Comparison of ENCODE assay signal across 23 mouse cellular contexts in the genomic region with DNA sequence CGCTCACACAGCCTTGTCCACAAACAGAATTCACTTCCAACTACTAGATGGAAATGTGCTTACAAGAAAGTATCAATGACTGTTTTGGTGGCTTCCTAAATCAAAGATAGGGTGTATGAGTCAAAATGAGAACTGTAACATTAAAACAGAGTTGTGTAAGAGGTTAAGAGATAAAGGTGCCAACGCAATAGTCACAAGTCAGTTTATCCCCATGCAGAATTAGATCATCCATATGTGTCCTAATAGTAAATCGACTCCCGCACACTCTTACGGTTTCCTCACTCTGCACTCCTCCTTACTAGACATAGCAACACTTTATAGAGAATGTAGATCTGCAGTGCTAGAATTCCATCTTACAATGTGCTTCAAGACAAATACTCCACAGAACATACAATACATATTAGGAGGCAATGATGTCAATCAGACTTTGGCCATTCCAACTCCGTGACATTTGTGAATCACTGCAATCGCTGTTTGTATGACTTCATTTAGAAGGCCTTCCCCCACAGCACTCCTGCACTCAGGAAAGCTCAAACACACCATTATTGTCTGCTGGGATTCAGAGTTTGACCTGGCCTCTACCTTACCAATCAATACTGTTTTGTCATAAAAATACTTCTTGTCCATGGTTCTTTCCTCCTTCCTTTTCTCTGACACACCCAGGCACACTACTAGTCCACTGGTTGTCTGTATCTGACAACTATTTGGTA. TPM values are rescaled to one million over a fixed set of nuclear protein-coding genes. Genes with fewer than 3 reads are reported as not detected.
A peak's percentile ranks its signal among the peaks of the same experiment; 100 is the strongest.
DNase-seq lines count a peak whose midpoint lies in the region; ATAC-seq and TF ChIP-seq lines count a peak whose summit lies in the region.
"Had no signal": no experiment of that assay in that cellular context is flagged by ENCODE, and none has a peak within 500 bp of the region (broad histone marks: within the 10 kb centered on the region; RNA-seq: fewer than 3 reads in every experiment).

No protein-coding gene starts in this region.

- peaks cover 11% of the 10 kb centered on the region; the same call in 1 of the 2 replicates for H3K4me1 ChIP-seq in lung, postnatal 0 days (ENCODE audit: insufficient read depth, low read depth, low read length)
- H3K4me1 ChIP-seq in liver, embryonic 12.5 days: peaks cover 50% of the 10 kb centered on the region
- peaks cover 23% of the 10 kb centered on the region for H3K4me1 ChIP-seq in liver, postnatal 0 days (ENCODE audit: insufficient read depth)

- 79% methylated on average over 7 of the region's 7 CpGs for WGBS in lung, postnatal 0 days
- WGBS in liver, embryonic 12.5 days (ENCODE audit: insufficient replicate concordance): 78% methylated on average over 7 of the region's 7 CpGs
- 71% methylated on average over 7 of the region's 7 CpGs for WGBS in liver, postnatal 0 days (ENCODE audit: insufficient replicate concordance)

- no peaks in the 10 kb centered on the region for H3K9me3 ChIP-seq in lung, postnatal 0 days (ENCODE audit: low read length)
- H3K9me3 ChIP-seq in liver, embryonic 12.5 days (replicated peaks): no peaks in the 10 kb centered on the region
- no peaks in the 10 kb centered on the region for H3K9me3 ChIP-seq in liver, postnatal 0 days (ENCODE audit: low read length)

- no peak for ATAC-seq in lung, postnatal 0 days
- no peak for ATAC-seq in liver, embryonic 12.5 days
- peak; percentile 73 for ATAC-seq in liver, postnatal 0 days
- ATAC-seq in cerebellum, adult (ENCODE audit: insufficient number of reproducible peaks, low FRiP score, low TSS enrichment): no peak
- no peak for ATAC-seq in megakaryocyte-erythroid progenitor cell, adult 5-6 weeks (replicated peaks; ENCODE audit: low FRiP score, low TSS enrichment, poor library complexity, severe bottlenecking)
- ATAC-seq: forebrain, embryonic 13.5 days; inflammation-experienced regulatory T-cells, adult 6 months; midbrain, embryonic 16.5 days had no signal

- H3K27ac ChIP-seq in gastrocnemius, adult 2 months: peak overlapping the region; percentile 8; the same call in 1 of the 2 replicates
- H3K27ac ChIP-seq in lung, postnatal 0 days (ENCODE audit: low read length): no peak overlapping the region
- no peak overlapping the region for H3K27ac ChIP-seq in liver, embryonic 12.5 days
- H3K27ac ChIP-seq in liver, postnatal 0 days (ENCODE audit: low read depth): peak overlapping the region; percentile 95
- H3K27ac ChIP-seq: forebrain, embryonic 13.5 days; hindbrain, embryonic 14.5 days had no signal

- no peak for TF ChIP-seq EP300 in lung, postnatal 0 days (IDR thresholded peaks at IDR 0.05)
- TF ChIP-seq EP300 in liver, postnatal 0 days (IDR thresholded peaks at IDR 0.05; ENCODE audit: low read depth): no peak

- no peaks in the 10 kb centered on the region for H3K27me3 ChIP-seq in lung, postnatal 0 days (replicated peaks; ENCODE audit: insufficient read depth, low read length)
- no peaks in the 10 kb centered on the region for H3K27me3 ChIP-seq in liver, embryonic 12.5 days (replicated peaks)
- no peaks in the 10 kb centered on the region for H3K27me3 ChIP-seq in liver, postnatal 0 days (ENCODE audit: insufficient read depth, low read length)
- H3K27me3 ChIP-seq: forebrain, embryonic 13.5 days had no signal

- H3K4me3 ChIP-seq in gastrocnemius, adult 2 months: no peak overlapping the region
- no peak overlapping the region for H3K4me3 ChIP-seq in lung, postnatal 0 days (ENCODE audit: low read depth, low read length)
- no peak overlapping the region for H3K4me3 ChIP-seq in liver, embryonic 12.5 days
- H3K4me3 ChIP-seq in liver, postnatal 0 days (ENCODE audit: low read depth, low read length): no peak overlapping the region
- H3K4me3 ChIP-seq: forebrain, embryonic 13.5 days had no signal

- intact Hi-C loops in gastrocnemius, adult 2 months (cut with DNase I): no loop called here

- H3K4me2 ChIP-seq in lung, postnatal 0 days (replicated peaks; ENCODE audit: low read depth, low read length): no peak overlapping the region
- H3K4me2 ChIP-seq in liver, embryonic 12.5 days: peak overlapping the region; percentile 79; the same call in 1 of the 2 replicates
- peak overlapping the region; percentile 92 for H3K4me2 ChIP-seq in liver, postnatal 0 days (ENCODE audit: low read depth, low read length)
- H3K4me2 ChIP-seq: hindbrain, embryonic 14.5 days; midbrain, embryonic 11.5 days had no signal

- TF ChIP-seq CTCF in gastrocnemius, adult 2 months (IDR thresholded peaks at IDR 0.05): no peak
- no peak for TF ChIP-seq CTCF in lung, postnatal 0 days (IDR thresholded peaks at IDR 0.05)
- no peak for TF ChIP-seq CTCF in liver, postnatal 0 days (IDR thresholded peaks at IDR 0.05; ENCODE audit: low read depth)

- DNase-seq in gastrocnemius, adult 2 months: no peak
- DNase-seq in gastrocnemius, postnatal 4 days (ENCODE audit: low spot score in 2 of 2): no peak
- DNase-seq in lung, postnatal 0 days (ENCODE audit: low spot score): peak; percentile 5
- DNase-seq in lung, postnatal 4 days: no peak
- no peak for DNase-seq in liver, postnatal 0 days
- DNase-seq: cerebellum, adult 8-10 months; gastrocnemius, postnatal 14 days; heart, postnatal 4 days; kidney, adult 8-10 months; kidney, postnatal 10 days; layer of hippocampus, adult 9-11 months; lung, adult 18-20 months; lung, postnatal 14 days; right cerebral cortex, adult 18-20 months; spleen, adult 18-20 months had no signal

- no peaks in the 10 kb centered on the region for H3K36me3 ChIP-seq in lung, postnatal 0 days (ENCODE audit: insufficient read depth, low read length)
- H3K36me3 ChIP-seq in liver, embryonic 12.5 days: peaks cover 23% of the 10 kb centered on the region
- peaks cover 9% of the 10 kb centered on the region for H3K36me3 ChIP-seq in liver, postnatal 0 days (replicated peaks; ENCODE audit: insufficient read depth, low read length)

- no peak overlapping the region for H3K9ac ChIP-seq in lung, postnatal 0 days (replicated peaks; ENCODE audit: low read depth)
- no peak overlapping the region for H3K9ac ChIP-seq in liver, embryonic 12.5 days
- 0 out of 2 replicates have a peak overlapping the region, but pooled peaks have one; percentile 42 for H3K9ac ChIP-seq in liver, postnatal 0 days (replicated peaks)
- H3K9ac ChIP-seq: forebrain, embryonic 13.5 days; hindbrain, embryonic 14.5 days had no signal

RNA-seq across cellular contexts. Expression of a gene that starts 4.5 kb away (rescaled TPM):
- total RNA-seq in gastrocnemius, adult 2 months (2021): 10 to 100 TPM; 29.9 to 38.6 TPM
- 10 to 100 TPM; 46.0 to 51.7 TPM for total RNA-seq in gastrocnemius, postnatal 4 days (2021)
- polyA plus RNA-seq in lung, postnatal 0 days (2015; fragmentation: Nextera tagmentation; extraction: Ambion mirVana): 22.0 and 23.4 TPM in 2 replicates
- 48.8 and 50.8 TPM in 2 replicates for polyA plus RNA-seq in liver, embryonic 12.5 days (2016; fragmentation: Nextera tagmentation; extraction: Ambion mirVana)
- 17.2 and 21.9 TPM in 2 replicates for polyA plus RNA-seq in liver, postnatal 0 days (2015; fragmentation: Nextera tagmentation; extraction: Ambion mirVana)
- total RNA-seq in megakaryocyte-erythroid progenitor cell, adult 5-6 weeks (2014; fragmentation: Nextera tagmentation): 23.3 and 35.2 TPM in 2 replicates
- 38.5 and 40.3 TPM in 2 replicates for total RNA-seq in megakaryocyte-erythroid progenitor cell, adult 5-6 weeks (2017)

RNA-seq across cellular contexts. Expression of a gene that starts 41.9 kb away (rescaled TPM):
- total RNA-seq in gastrocnemius, adult 2 months (2021): 1,000 to 10,000 TPM; 5,559 to 6,662 TPM
- total RNA-seq in gastrocnemius, postnatal 4 days (2021): 1,000 to 10,000 TPM; 2,428 to 2,570 TPM
- polyA plus RNA-seq in lung, postnatal 0 days (2015; fragmentation: Nextera tagmentation; extraction: Ambion mirVana): 1.8 and 2.3 TPM in 2 replicates
- 0.50 and 1.5 TPM in 2 replicates for polyA plus RNA-seq in liver, embryonic 12.5 days (2016; fragmentation: Nextera tagmentation; extraction: Ambion mirVana)
- 1.7 and 10.1 TPM in 2 replicates for polyA plus RNA-seq in liver, postnatal 0 days (2015; fragmentation: Nextera tagmentation; extraction: Ambion mirVana)
- total RNA-seq in megakaryocyte-erythroid progenitor cell, adult 5-6 weeks (2014; fragmentation: Nextera tagmentation): 1.2 TPM in 1 of 2 replicates, not detected in the other
- total RNA-seq in megakaryocyte-erythroid progenitor cell, adult 5-6 weeks (2017): 0.05 and 0.19 TPM in 2 replicates

Comparison
In these comparisons a context has a peak if more than half of its experiments do, and no peak if none do; other contexts are left out.
1. H3K27ac ChIP-seq: peak in gastrocnemius, adult 2 months (single experiment) and liver, postnatal 0 days (single experiment); none in lung, postnatal 0 days (single experiment) and liver, embryonic 12.5 days (single experiment).
2. RNA of a gene that starts 41.9 kb away (total RNA-seq): 5,559 to 6,662 TPM in gastrocnemius, adult 2 months and 2,428 to 2,570 TPM in gastrocnemius, postnatal 4 days; 0.05 to 1.2 TPM in megakaryocyte-erythroid progenitor cell, adult 5-6 weeks; every median in the first group is over 1,000 times any median in the second.